Mouse (Mus musculus) kidney, embryonic 16.5 days (tissue): ENCODE results near the gene Gm44511. TPM values are rescaled to one million over a fixed set of nuclear protein-coding genes. Genes with fewer than 3 reads are reported as not detected.
"Not testable (repeated sequence)": the region's sequence is repeated elsewhere in the genome, so short reads cannot be mapped to it uniquely, and the experiment has no call there.

Experiments
- ATAC-seq: fragments of 200-750 bp; cut with Nextera tagmentation; 2 replicates; pipeline ENCODE4 v1.8.0; 2017; ENCODE audit warnings: moderate TSS enrichment; ENCODE audit not compliant: low FRiP score, low TSS enrichment
- H3K27ac ChIP-seq: fragments of 300-500 bp; sonication (generic); 2 replicates; pipeline ENCODE4 v1.5.1; 2014; ENCODE audit warnings: low read length
- H3K27me3 ChIP-seq: fragments of 300-500 bp; sonication (generic); 2 replicates; pipeline ENCODE4 v1.6.1; 2014; ENCODE audit warnings: low read length, control low read depth, mixed read lengths; ENCODE audit not compliant: insufficient read depth
- H3K36me3 ChIP-seq: fragments of 300-500 bp; sonication (generic); 2 replicates; pipeline ENCODE4 v1.6.1; 2014; ENCODE audit warnings: low read length, control low read depth, mixed read lengths; ENCODE audit not compliant: insufficient read depth
- H3K4me1 ChIP-seq: fragments of 300-500 bp; sonication (generic); 2 replicates; pipeline ENCODE4 v1.6.1; 2014; ENCODE audit warnings: low read length, control low read depth, mixed read lengths; ENCODE audit not compliant: insufficient read depth
- H3K4me2 ChIP-seq: fragments of 300-500 bp; sonication (generic); replicated peaks from 2 replicates; pipeline ENCODE4 v1.6.1; 2014; ENCODE audit warnings: low read depth, low read length
- H3K4me3 ChIP-seq: fragments of 300-500 bp; sonication (generic); 2 replicates; pipeline ENCODE4 v1.5.1; 2014; ENCODE audit warnings: mild to moderate bottlenecking, low read length
- H3K9ac ChIP-seq: fragments of 300-500 bp; sonication (generic); replicated peaks from 2 replicates; pipeline ENCODE4 v1.6.1; 2014; ENCODE audit warnings: low read length
- H3K9me3 ChIP-seq: fragments of 300-500 bp; sonication (generic); 2 replicates; pipeline ENCODE4 v1.6.1; 2016; ENCODE audit warnings: low read length, control low read depth
- WGBS: fragments of 180-500 bp; shearing (Covaris S2); extraction: QIAGEN DNeasy Blood & Tissue Kit; methylation state at CpG from one replicate; pipeline ENCODE4 v1.1.7; 2014; 5-methylcytosine and 5-hydroxymethylcytosine counted together
- polyA plus RNA-seq: library from polyadenylated mRNA; unstranded; fragments of >200 nt; fragmentation: Nextera tagmentation; extraction: Ambion mirVana; gene quantifications from 2 replicates; pipeline ENCODE4 v1.2.1, GENCODE M21; 2015

Gm44511 gene
- polyA plus RNA-seq, 1 experiment from 2014 or later: not detected

DNA sequence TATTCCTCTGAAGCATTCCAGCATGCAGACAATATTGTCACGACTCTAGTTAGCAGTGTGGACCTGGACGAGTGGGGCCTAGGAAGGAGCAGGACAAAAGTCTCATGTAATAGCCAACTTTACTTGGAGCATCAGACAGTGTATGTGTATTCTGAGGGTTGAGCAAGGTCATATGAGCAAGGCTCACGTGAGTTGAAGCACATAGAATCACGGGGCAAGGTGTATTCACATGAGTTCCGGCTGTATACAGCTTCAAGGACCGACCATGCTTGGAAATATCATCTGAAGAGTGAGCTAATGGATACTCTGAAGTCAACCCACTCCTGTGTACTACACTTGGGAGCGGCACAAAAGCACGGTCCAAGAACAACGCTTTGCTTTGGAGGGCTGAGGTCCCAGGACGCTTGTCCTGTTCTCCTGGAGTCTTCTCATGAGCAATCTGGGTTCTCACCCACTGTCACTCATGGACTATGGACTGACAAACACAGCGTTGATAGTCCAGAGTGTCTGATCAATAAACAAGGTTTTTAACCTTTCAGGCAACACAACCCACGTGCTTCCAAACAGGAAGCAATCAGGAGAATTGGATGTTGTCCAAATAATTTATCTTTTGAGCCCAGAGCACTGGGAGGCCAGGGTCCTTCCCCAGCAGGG is 71.2 kb downstream of the Gm44511 start:
- H3K4me1 ChIP-seq, ATAC-seq, H3K36me3 ChIP-seq, H3K27me3 ChIP-seq, H3K4me2 ChIP-seq, H3K9me3 ChIP-seq, H3K9ac ChIP-seq, H3K4me3 ChIP-seq: not testable (repeated sequence)
- WGBS: 70% methylated on average over 12 of the region's 12 CpGs
- 0 out of 2 replicates have a peak overlapping the region, but pooled peaks have one; percentile 7 for H3K27ac ChIP-seq

DNA sequence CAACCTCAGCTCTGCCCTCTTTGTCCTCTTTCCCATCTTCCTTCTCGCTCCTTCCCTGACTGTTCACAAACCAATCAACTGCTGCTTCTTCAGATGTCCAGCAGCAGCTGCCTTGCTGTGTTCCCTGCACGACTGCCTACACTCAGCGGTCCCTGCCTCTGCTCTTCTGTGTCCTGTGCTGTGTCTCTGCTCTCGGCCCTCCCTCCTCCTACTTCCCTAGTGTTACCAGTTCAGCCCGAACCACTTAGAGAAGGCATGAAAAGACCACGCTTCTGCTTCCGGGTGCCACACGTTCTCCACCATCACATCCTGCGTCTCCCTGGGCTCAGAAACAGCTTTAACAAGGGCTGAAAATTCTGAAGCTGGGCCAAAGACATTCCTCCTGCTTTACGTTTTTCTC is 71.8 kb downstream of the Gm44511 start:
- Histone ChIP-seq H3K27ac (0 out of 2 replicates have a peak overlapping the region, but pooled peaks have one; percentile 7), H3K4me2 (peak overlapping the region; percentile 27)
- H3K9me3 ChIP-seq, H3K36me3 ChIP-seq, H3K4me1 ChIP-seq, H3K4me3 ChIP-seq, H3K27me3 ChIP-seq, H3K9ac ChIP-seq: not testable (repeated sequence)
- 39% methylated on average over 10 of the region's 10 CpGs for WGBS
- peak; percentile 87 for ATAC-seq

DNA sequence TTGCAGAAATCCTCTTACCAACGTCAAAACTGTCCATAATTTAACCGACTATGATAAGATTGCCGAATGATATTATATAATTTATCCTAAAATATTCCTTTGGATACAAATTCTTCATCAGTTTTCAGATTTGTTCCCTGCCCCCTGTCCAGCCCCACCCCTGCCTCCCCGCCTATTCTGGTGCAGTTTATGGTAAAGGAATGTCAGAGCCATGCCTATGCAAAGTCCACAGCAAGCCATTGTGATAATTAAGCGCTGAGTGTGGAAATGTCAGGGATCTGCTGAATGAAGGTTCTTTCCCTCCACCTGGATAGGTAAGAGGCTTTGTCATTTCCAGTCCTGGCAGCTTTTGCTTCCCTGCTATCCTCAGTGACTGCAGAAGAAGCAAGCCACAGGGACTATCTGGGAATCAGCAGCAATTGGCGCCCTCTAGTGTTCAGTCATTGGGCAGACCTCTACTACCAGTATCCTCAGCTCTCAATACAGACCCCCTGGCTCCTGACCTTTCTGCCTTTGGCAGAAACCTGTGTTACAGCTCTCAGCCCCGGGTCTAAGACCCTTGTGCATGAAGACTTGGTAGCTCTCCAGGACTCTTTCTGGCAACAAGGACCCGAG is 72.4 kb downstream of the Gm44511 start:
- not testable (repeated sequence) for H3K9ac ChIP-seq, H3K9me3 ChIP-seq, H3K4me3 ChIP-seq, H3K27ac ChIP-seq, H3K36me3 ChIP-seq, H3K27me3 ChIP-seq, H3K4me1 ChIP-seq
- peak; percentile 95 for ATAC-seq
- 43% methylated on average over 8 of the region's 8 CpGs for WGBS
- peak overlapping the region; percentile 27; the same call in 1 of the 2 replicates for H3K4me2 ChIP-seq

DNA sequence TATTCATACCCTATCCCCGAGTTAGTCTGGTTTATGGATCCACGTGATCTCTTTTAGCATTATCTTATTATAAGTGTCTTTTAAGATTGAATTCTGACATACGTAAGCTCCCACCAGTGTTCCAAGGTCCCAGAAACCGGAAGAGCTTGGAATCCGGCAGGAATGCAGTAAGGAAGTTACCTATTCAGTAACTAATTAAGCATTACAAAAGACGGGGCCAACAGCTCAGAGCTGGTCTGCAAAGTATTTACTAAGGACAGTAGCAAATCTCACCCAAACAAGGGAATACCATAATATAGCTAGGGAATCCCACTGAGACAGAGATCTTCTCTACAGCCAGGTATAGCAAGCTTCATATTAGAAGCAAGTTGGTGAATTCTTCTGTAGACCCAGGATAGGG is 79.1 kb downstream of the Gm44511 start:
- not testable (repeated sequence) for H3K27me3 ChIP-seq, H3K36me3 ChIP-seq, H3K9ac ChIP-seq, H3K4me1 ChIP-seq, H3K27ac ChIP-seq, H3K4me2 ChIP-seq, H3K4me3 ChIP-seq, ATAC-seq, H3K9me3 ChIP-seq
- WGBS: 70% methylated on average over 6 of the region's 6 CpGs

DNA sequence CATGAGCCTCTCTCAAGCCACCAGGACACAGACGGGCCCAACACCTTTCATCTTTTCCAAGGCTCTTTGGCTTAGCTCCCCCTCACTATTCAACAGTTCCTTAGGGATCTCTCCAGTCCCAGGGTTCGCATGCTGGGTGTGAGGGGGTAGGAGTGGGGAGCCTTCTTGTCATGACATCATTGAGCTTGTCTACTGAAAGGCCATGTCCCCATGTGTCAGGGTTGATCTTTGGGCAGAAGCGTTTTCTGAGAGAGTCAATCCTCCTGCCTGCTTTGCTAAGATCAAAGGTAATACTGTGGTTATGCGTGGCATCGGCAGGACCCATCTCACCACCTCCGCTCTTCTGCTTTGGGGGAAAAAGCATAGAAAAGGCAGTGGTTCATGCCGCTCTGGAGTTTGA is 88.7 kb downstream of the Gm44511 start:
- Histone ChIP-seq H3K27me3 (no peaks in the 10 kb centered on the region), H3K9ac (no peak overlapping the region), H3K4me3 (no peak overlapping the region), H3K36me3 (no peaks in the 10 kb centered on the region), H3K9me3 (no peaks in the 10 kb centered on the region), H3K4me2 (no peak overlapping the region), H3K4me1 (no peaks in the 10 kb centered on the region), H3K27ac (no peak overlapping the region)
- no peak for ATAC-seq
- 90% methylated on average over 7 of the region's 7 CpGs for WGBS

DNA sequence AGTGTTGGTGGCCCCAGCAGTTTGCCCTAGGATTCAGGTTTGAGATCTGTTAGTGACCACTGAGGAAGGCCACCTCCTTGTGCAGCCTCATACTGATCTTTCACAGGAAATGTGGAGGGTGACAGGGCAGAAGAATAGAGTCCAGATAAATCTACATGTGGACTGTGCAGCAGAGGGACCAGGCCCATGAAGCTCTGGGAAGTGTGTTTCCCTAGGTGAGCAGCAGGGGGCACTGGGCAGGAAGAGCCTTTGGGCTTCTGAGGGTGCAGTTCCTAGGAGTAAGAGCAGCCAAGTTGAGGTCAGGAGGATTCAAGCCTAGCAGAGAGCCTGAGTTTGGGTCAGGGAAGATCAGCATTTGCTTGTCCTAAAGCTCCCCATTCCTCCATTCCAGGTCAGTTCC is 90.0 kb downstream of the Gm44511 start:
- ATAC-seq: 0 out of 2 replicates have a peak, but pooled peaks have one; percentile 42
- Histone ChIP-seq H3K27me3 (no peaks in the 10 kb centered on the region), H3K4me2 (no peak overlapping the region), H3K9me3 (no peaks in the 10 kb centered on the region), H3K36me3 (no peaks in the 10 kb centered on the region), H3K4me3 (no peak overlapping the region), H3K9ac (no peak overlapping the region), H3K4me1 (no peaks in the 10 kb centered on the region), H3K27ac (no peak overlapping the region)

DNA sequence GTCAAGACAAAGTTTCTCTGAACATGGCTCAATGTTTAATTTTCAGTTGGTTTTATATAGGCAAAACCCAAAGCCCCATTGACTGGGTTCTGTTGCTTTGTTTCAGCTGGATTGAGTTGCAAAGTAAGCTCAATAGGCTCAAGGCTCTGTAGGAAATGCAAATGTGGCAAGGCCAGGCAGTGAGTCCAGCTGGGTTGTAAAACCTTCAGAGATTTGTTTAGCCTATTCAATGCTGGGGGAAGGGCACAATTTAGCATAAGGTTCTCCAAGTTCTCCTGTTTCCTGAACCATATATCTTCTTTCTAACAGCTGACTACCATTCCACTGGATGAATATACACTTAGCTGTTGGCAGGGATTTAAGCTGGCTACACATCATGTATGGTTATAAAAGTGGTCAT is 91.2 kb downstream of the Gm44511 start:
- Histone ChIP-seq H3K27me3 (no peaks in the 10 kb centered on the region), H3K4me3 (no peak overlapping the region), H3K4me1 (no peaks in the 10 kb centered on the region), H3K9me3 (no peaks in the 10 kb centered on the region), H3K9ac (no peak overlapping the region), H3K4me2 (no peak overlapping the region), H3K27ac (no peak overlapping the region), H3K36me3 (no peaks in the 10 kb centered on the region)
- 0 out of 2 replicates have a peak, but pooled peaks have one; percentile 63 for ATAC-seq

DNA sequence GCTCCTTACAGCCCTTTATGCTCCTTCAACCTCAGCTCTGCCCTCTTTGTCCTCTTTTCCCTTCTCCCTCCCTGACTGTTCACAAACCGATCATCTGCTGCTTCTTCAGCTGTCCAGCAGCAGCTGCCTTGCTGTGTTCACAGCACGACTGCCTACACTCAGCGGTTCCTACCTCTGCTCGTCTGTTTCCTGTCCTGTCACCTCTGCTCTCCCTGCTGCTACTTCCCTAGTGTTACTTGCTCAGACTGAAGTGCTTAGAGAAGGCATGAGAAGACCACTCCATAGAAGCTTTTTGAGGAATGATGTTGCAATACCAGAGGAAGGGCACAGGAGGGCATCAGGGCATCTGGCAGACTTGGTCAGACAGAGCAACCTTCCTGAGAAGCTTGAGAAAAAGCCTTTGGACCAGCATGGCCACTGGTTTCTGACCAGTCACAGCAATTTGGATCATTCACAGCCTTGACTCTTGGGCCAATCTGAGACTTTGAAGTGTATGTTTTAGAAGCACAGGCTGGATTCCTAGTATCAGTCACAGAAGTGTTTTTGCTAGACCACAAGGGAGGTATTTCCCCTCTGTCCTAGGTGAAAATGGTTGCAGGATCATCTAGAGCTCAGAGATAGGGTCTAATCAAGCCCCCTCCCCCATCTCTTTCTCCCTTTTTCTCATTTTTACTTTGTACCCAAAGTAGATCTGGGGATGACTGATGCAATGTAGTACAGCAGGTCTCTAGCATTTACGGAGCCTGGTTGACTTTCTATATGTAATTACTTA is 92.0 kb downstream of the Gm44511 start:
- ATAC-seq: no peak
- Histone ChIP-seq H3K4me3 (no peak overlapping the region), H3K9me3 (no peaks in the 10 kb centered on the region), H3K4me1 (no peaks in the 10 kb centered on the region), H3K9ac (no peak overlapping the region), H3K27me3 (no peaks in the 10 kb centered on the region), H3K27ac (no peak overlapping the region), H3K36me3 (no peaks in the 10 kb centered on the region), H3K4me2 (no peak overlapping the region)
- 44% methylated on average over 5 of the region's 5 CpGs for WGBS

DNA sequence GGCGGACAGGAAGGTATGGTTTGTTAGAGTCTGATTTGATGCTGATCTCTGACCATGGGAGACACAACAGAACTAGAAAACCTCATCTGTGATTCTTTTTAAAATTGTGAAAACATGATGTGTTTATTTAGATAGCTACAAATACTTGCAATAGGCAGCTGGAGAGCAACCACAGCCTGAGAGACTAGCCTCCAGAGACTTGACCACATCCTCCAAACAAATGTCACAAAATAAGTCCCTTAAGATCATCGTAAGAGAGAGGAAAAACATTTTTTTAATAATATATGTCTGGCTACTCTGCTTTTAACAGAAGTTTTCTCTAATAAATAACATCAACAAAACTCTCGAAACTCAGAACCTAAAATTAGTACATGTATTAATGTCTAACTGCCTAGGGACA is 94.1 kb downstream of the Gm44511 start:
- Histone ChIP-seq H3K4me1 (no peaks in the 10 kb centered on the region), H3K27me3 (no peaks in the 10 kb centered on the region), H3K9ac (no peak overlapping the region), H3K27ac (no peak overlapping the region), H3K4me3 (no peak overlapping the region), H3K4me2 (no peak overlapping the region), H3K9me3 (no peaks in the 10 kb centered on the region), H3K36me3 (no peaks in the 10 kb centered on the region)
- no peak for ATAC-seq
- WGBS: 69% methylated on average over 3 of the region's 3 CpGs
